Mouse (Mus musculus): Measurements from ENCODE around the gene Spata45.

Spata45 gene

GRCm38 (mm10) chr1:191086304-191086878 lies 50.0 kb downstream of the Spata45 start:
- DNase-seq: no peak

DNA sequence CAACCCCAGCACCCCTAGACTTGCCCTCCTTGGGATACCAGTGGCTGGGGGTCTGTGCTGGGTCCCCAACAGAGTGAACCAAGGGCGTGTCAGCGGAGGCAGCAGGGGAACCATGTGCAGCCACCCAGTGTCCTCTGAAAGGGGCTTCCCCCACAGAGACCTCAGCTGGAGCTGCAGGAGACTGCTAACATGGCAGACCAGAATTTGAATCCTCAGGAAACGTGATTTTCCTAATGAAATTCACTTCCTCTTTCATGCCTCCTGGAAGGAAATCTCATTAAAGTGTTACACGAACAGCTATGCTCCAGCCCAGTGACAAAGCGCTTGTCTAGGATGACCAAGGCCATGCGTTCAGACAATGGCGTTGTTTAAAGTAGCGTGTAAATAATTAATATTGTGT lies 50.5 kb downstream of the Spata45 start:
- no peak for DNase-seq

DNA sequence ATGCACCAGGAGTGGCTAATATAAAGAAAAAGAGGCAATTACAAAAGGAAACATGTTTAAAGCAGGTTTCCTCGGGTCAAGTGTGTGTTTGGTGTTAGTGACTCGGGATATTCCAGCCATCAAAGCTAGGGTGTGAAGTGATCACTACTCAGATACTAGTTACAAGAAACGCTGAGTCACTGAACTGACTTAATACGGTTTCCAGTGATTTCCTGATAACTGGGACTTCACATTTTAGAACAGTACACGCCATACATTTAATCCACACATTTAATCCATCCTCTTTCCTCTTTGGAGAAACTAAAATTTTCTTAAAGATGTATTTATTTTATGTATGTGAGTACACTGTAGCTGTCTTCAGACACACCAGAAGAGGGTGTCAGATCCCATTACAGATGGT lies 51.5 kb downstream of the Spata45 start:
- no peak for DNase-seq

DNA sequence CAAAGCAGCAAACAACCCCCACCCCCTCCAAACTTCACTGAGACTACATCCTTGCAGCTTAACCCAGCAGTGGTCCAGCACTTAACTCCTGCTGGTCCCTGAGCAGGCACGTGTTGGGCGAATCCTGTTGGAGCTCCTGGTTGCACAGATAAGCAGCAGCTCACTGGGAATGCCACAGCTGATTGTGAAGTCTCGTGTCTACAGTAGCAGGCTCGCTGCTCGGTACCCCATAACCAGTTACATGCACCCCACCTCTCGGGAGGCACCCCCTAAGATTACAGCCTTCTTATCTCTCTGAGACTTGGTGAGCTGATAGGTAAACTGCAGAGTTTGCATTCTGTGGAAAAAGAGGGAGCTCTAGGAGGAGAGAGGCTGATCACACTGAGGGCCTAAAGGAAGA lies 52.9 kb downstream of the Spata45 start:
- no peak for DNase-seq

DNA sequence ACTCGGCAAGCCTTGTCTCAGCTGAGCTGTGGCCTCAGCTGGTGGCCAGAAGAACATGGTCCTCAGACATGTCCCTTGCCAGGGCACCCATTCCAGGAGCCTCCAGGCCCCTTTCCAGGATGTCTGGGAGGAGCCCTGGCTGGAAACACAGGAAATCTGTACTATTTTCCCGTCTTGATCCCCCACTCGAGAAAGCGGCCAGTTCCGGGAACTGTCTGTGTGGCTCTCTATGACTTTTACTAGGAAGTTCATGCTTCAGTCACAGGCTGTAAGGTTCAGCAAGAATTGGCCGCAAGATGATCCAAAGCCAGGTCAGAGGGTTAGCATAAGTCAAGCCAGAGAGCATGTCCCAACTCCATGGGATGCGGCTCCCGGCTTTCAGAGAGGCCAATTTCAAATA lies 55.6 kb downstream of the Spata45 start:
- no peak for DNase-seq

Data from right cerebral cortex, adult 18-20 months (tissue).